Mouse (Mus musculus) midbrain, postnatal 0 days (tissue): Measurements from ENCODE around the gene Taf3. TPM values are rescaled to one million over a fixed set of nuclear protein-coding genes. Genes with fewer than 3 reads are reported as not detected.

ENCODE experiments used
- ATAC-seq: fragments of 200-750 bp; cut with Nextera tagmentation; 2 replicates; pipeline ENCODE4 v1.8.0; 2017; ENCODE audit warnings: moderate number of reproducible peaks, mild to moderate bottlenecking, moderate TSS enrichment, moderate library complexity; ENCODE audit not compliant: low FRiP score
- DNase-seq: peaks from one replicate; pipeline ENCODE4 v3.0.0-alpha.2; 2015; ENCODE audit warnings: low spot score
- H3K27ac ChIP-seq: fragments of 300-500 bp; sonication (generic); 2 replicates; pipeline ENCODE4 v1.5.1; 2014; ENCODE audit warnings: low read depth, mild to moderate bottlenecking, low read length, mixed read lengths
- H3K27me3 ChIP-seq: fragments of 300-500 bp; sonication (generic); 2 replicates; pipeline ENCODE4 v1.6.1; 2014; ENCODE audit warnings: low read length, control low read depth, mixed read lengths; ENCODE audit not compliant: insufficient read depth
- H3K36me3 ChIP-seq: fragments of 300-500 bp; sonication (generic); 2 replicates; pipeline ENCODE4 v1.6.1; 2014; ENCODE audit warnings: low read length, control low read depth, mixed read lengths; ENCODE audit not compliant: insufficient read depth
- H3K4me1 ChIP-seq: fragments of 300-500 bp; sonication (generic); 2 replicates; pipeline ENCODE4 v1.6.1; 2014; ENCODE audit warnings: mild to moderate bottlenecking, control low read depth, antibody characterized with exemption, low read length, mixed read lengths; ENCODE audit not compliant: insufficient read depth
- H3K4me2 ChIP-seq: fragments of 300-500 bp; sonication (generic); 2 replicates; pipeline ENCODE4 v1.6.1; 2014; ENCODE audit warnings: low read depth, mild to moderate bottlenecking, low read length, mixed read lengths; ENCODE audit not compliant: poor library complexity, severe bottlenecking
- H3K4me3 ChIP-seq: fragments of 300-500 bp; sonication (generic); 2 replicates; pipeline ENCODE4 v1.5.1; 2014; ENCODE audit warnings: low read depth, mild to moderate bottlenecking, low read length, moderate library complexity
- H3K9ac ChIP-seq: fragments of 300-500 bp; sonication (generic); replicated peaks from 2 replicates; pipeline ENCODE4 v1.6.1; 2014; ENCODE audit warnings: mild to moderate bottlenecking, low read length, moderate library complexity, mixed read lengths; ENCODE audit not compliant: poor library complexity, severe bottlenecking
- H3K9me3 ChIP-seq: fragments of 300-500 bp; sonication (generic); 2 replicates; pipeline ENCODE4 v1.6.1; 2016; ENCODE audit warnings: low read length, control low read depth
- CTCF ChIP-seq: IDR thresholded peaks from 2 replicates; pipeline ENCODE4 v1.5.1; 2016; ENCODE audit warnings: antibody characterized with exemption, mild to moderate bottlenecking
- WGBS: fragments of 180-500 bp; shearing (Covaris S2); extraction: QIAGEN DNeasy Blood & Tissue Kit; methylation state at CpG from one replicate; pipeline ENCODE4 v1.1.7; 2014; 5-methylcytosine and 5-hydroxymethylcytosine counted together
- polyA plus RNA-seq: library from polyadenylated mRNA; unstranded; fragments of >200 nt; fragmentation: Nextera tagmentation; extraction: Ambion mirVana; gene quantifications from 2 replicates; pipeline ENCODE4 v1.2.1, GENCODE M21; 2015
- total RNA-seq: library from RNA; depleted of rRNA; stranded (reverse); fragments of >200 nt; gene quantifications from 2 replicates; pipeline ENCODE4 v1.2.3, GENCODE M21; 2014

The Taf3 gene
- total and polyA plus RNA-seq, 2 experiments from 2014 or later, result 5.4 to 10.8 TPM

DNA sequence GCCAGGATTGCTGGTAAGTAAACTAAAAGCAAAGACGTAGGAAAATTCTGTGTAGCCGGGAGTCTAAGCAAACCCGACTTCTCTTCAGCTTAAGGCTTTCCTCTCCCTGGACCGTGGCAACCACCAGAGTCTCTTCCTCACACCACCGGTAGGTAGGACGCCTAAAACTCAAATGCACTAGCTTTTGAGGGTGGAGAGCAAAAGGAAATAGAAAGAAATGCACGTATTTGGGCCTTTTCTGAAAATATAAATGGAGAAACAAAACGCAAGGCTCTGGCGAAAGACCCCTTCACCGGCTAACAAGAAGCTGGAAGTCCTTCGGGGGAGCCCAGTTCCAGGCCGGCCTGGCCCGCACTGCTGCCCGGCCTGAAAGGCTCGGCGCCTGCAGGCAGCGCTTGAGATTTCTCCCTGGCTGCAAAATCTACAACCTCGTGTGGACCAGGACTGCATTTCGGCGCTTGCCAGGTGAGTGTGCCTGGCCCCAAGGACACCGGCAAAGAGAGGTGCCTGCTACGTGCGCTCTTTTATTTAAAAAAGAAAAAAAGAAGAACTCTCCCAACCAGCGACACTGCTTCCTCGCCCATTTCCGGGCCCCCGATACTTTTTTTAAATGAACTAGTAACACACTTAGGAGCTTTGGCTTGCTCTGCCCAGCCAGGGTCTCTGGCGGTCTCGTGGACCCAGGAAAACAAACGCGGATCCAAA is 171.6 kb downstream of the Taf3 start:
- H3K4me3 ChIP-seq, result peak overlapping the region; percentile 43
- no peaks in the 10 kb centered on the region for H3K4me1 ChIP-seq
- 2% methylated on average over 31 of the region's 31 CpGs for WGBS
- DNase-seq (no peak), ATAC-seq (no peak)
- no peaks in the 10 kb centered on the region for H3K36me3 ChIP-seq
- no peaks in the 10 kb centered on the region for H3K9me3 ChIP-seq
- peak overlapping the region; percentile 63 for H3K9ac ChIP-seq
- TF ChIP-seq CTCF, result no peak
- H3K4me2 ChIP-seq, result peak overlapping the region; percentile 71
- H3K27ac ChIP-seq, result peak overlapping the region; percentile 71
- peaks cover 47% of the 10 kb centered on the region for H3K27me3 ChIP-seq

DNA sequence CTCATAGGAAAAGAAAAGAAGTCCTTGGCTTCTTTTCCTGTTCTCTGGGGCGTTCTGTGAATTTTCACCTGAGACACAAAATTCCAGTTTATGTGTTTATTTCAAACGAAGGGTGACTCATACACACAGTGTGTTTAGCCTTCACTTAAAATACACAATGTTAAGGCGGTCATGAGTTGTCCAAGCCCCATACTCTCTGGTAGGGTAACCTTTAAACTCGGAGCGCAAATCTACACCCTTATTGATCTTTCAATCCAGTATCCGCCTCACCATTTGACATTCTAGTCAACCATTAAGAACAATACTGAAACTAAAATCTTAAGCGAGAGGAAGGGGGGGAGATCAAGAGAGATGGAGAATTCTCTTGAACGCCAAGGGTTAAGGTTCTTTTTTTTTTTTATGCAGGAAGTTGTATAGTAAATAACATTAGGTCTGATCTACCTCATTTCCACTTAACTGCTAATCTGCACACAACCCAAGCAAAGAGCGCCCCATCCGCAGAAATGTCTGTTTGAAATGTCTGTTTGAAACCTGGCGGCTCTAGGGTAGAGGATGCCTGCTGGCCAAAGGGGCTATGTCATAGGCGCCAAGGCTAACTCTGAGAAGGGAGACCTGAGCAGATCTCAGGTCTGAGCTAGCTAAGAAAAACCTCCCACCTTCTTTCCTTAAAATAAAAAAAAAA is 172.6 kb downstream of the Taf3 start:
- Histone ChIP-seq H3K27me3 (peaks cover 47% of the 10 kb centered on the region), H3K4me1 (no peaks in the 10 kb centered on the region), H3K36me3 (no peaks in the 10 kb centered on the region), H3K4me2 (peak overlapping the region; percentile 71), H3K27ac (peak overlapping the region; percentile 71), H3K9ac (peak overlapping the region; percentile 63), H3K4me3 (peak overlapping the region; percentile 43), H3K9me3 (no peaks in the 10 kb centered on the region)
- DNase-seq (no peak), ATAC-seq (no peak)
- 11% methylated on average over 12 of the region's 12 CpGs for WGBS
- TF ChIP-seq CTCF, result no peak

DNA sequence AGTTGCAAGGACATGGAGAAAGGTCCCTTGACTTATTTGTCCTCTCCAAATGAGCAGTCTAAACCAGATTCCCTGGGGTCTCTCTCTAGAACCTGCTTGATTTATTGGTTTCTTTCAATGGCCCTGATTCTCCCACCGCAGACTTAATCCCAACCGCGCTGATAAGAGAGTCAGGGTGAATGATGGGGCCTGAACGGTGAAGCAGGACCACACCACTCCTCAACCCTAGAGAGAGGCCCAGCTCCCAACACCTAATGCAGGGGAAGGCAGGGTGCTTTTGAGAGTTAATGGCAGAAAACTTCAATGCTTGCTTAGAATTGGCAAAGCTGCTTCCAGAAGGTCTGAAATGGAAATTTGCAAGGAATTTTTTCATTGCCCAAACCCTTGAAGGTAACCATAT is 173.2 kb downstream of the Taf3 start:
- Histone ChIP-seq H3K9me3 (no peaks in the 10 kb centered on the region), H3K27me3 (peaks cover 47% of the 10 kb centered on the region), H3K27ac (peak overlapping the region; percentile 71), H3K4me2 (peak overlapping the region; percentile 71), H3K4me3 (peak overlapping the region; percentile 43), H3K9ac (peak overlapping the region; percentile 63), H3K4me1 (no peaks in the 10 kb centered on the region), H3K36me3 (no peaks in the 10 kb centered on the region)
- no peak for ATAC-seq
- 5% methylated on average over 4 of the region's 4 CpGs for WGBS
- TF ChIP-seq CTCF, result no peak
- DNase-seq, result no peak

DNA sequence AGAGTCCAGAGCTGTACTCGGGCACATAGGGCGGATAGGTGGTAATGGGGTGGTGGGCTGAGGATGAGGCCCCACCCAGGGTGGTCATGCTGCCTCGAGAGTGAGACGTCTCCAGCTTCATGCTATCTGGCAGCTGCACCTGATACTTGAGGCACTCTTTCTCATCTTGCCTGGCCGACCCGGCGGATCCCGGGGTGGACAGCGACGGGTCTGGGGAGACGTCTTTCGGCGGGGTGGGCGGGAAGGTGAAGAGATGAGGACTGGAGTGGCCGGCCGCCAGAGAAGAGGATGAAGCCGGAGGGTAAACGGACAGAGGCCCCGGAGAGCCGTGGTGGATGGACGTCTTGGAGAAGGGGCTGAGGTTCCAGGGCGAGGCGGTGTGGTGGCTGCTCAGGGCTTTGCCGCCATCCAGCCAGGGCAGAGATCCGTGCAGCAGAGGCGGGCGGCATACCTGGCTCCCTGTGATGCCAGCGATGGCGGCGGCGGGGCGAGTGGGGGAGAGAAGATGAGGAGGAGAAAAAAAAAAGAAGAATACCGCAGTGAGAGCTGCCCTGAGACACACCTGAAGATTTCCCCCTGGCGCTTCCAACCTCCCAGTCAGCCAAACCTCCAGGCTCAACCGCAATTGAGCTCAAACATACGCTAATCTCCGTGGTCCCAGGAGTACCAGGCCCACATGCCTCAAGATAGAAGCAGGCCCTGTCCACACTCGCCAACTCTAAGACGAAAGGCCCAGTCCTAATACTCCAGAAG is 173.8 kb downstream of the Taf3 start:
- WGBS, result 10% methylated on average over 39 of the region's 39 CpGs
- H3K4me2 ChIP-seq, result peak overlapping the region; percentile 71
- TF ChIP-seq CTCF, result no peak
- H3K4me1 ChIP-seq, result no peaks in the 10 kb centered on the region
- DNase-seq (no peak), ATAC-seq (no peak)
- peak overlapping the region; percentile 43 for H3K4me3 ChIP-seq
- H3K27ac ChIP-seq, result peak overlapping the region; percentile 71
- peak overlapping the region; percentile 63 for H3K9ac ChIP-seq
- H3K27me3 ChIP-seq, result peaks cover 47% of the 10 kb centered on the region
- no peaks in the 10 kb centered on the region for H3K9me3 ChIP-seq
- H3K36me3 ChIP-seq, result no peaks in the 10 kb centered on the region

DNA sequence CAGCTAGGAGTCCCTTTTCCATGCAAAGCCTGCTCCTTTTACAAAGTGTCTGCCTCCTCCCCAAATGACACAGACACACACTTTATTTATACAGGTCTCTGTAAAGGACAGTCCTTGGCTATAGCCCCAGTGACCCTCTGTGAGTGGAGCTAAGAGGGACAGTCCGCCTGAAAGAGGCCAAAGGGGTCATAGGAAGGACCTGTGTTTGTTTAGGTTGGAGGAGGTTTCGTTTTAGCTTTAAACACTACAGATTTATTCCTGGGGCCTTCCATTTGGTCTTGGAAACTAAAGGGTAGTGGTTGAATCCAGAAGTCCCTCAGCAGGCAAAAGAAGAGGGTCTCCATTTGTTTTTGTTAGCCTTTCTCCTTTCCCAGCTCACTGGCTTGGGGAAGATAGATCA is 174.6 kb downstream of the Taf3 start:
- no peak for TF ChIP-seq CTCF
- H3K9ac ChIP-seq, result peak overlapping the region; percentile 63
- peak overlapping the region; percentile 43 for H3K4me3 ChIP-seq
- peaks cover 47% of the 10 kb centered on the region for H3K27me3 ChIP-seq
- no peaks in the 10 kb centered on the region for H3K4me1 ChIP-seq
- H3K9me3 ChIP-seq, result no peaks in the 10 kb centered on the region
- DNase-seq (no peak), ATAC-seq (no peak)
- H3K27ac ChIP-seq, result peak overlapping the region; percentile 71
- 29% methylated on average over 2 of the region's 2 CpGs for WGBS
- H3K4me2 ChIP-seq, result peak overlapping the region; percentile 71
- no peaks in the 10 kb centered on the region for H3K36me3 ChIP-seq

DNA sequence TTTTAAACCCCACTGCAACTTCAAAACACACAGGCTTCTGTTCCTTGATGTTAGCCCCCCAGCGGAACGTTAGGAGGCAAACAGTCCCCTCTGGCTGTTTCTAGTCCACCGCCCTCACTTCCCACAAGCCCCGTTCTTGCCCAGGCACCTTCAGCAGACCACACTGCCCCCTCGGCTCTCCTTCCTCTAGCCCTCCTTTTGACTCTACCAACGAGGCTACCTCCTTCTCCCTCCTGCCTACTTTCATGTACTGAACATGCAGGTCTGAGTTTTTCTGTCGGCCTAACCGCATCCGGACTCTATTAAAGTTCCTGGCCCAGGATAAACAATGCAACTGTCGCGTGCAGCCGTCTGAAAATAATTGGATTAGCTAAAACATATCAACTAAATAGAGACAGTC is 175.7 kb downstream of the Taf3 start:
- no peaks in the 10 kb centered on the region for H3K9me3 ChIP-seq
- peak overlapping the region; percentile 71 for H3K4me2 ChIP-seq
- peaks cover 44% of the 10 kb centered on the region for H3K27me3 ChIP-seq
- ATAC-seq, result no peak
- peak overlapping the region; percentile 29; the same call in 1 of the 2 replicates for H3K9ac ChIP-seq
- peak overlapping the region; percentile 43 for H3K4me3 ChIP-seq
- H3K36me3 ChIP-seq, result no peaks in the 10 kb centered on the region
- no peak overlapping the region; the same call in 1 of the 2 replicates for H3K27ac ChIP-seq
- no peak for TF ChIP-seq CTCF
- DNase-seq, result no peak
- WGBS, result 6% methylated on average over 12 of the region's 12 CpGs
- no peaks in the 10 kb centered on the region for H3K4me1 ChIP-seq
